Mouse (Mus musculus) olfactory bulb, adult 2 months (tissue): Measurements from ENCODE around the gene Dstyk.

Experiments used
- CTCF ChIP-seq: fragments of 200-500 bp; IDR thresholded peaks from 2 replicates; pipeline ENCODE4 v1.5.1; 2012; ENCODE audit warnings: low read depth, mild to moderate bottlenecking, low read length, moderate library complexity; ENCODE audit not compliant: insufficient read depth
- POLR2A ChIP-seq: fragments of 200-500 bp; IDR thresholded peaks from 2 replicates; pipeline ENCODE4 v1.6.1; 2012; ENCODE audit warnings: mild to moderate bottlenecking, low read depth, low read length, moderate library complexity; ENCODE audit not compliant: insufficient read depth

DNA sequence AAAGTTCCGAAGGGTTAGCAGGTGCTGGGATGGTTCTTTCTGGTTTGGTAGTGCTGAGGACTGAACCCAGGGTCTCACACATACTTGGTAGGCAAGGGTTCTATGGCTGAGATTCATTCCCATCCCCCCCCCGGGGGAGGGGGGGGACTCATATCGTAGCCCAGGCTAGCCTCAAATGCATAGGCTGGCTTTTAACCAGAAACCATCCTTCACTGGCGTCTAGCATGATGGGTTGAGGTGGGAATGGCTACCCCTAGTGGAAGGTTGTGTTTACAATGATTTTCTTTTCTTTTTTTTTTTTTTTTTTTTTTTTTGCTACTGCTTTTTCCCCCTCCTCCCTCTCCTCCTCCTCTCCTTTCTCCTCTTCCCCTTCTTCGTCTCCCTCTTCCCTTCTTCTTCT lies 55.2 kb downstream of the Dstyk start:
- no peak for TF ChIP-seq CTCF
- no peak for TF ChIP-seq POLR2A
